Mouse (Mus musculus) cerebellum, postnatal 25 days (tissue): ENCODE results near the gene Zfp689.
"Not testable (repeated sequence)": the region's sequence is repeated elsewhere in the genome, so short reads cannot be mapped to it uniquely, and the experiment has no call there.

Experiments
- DNase-seq, 2 experiments: peaks; one replicate each; pipeline ENCODE4 v3.0.0; 2021; ENCODE audit warnings: mixed read lengths in 2 of 2

Zfp689 gene

DNA sequence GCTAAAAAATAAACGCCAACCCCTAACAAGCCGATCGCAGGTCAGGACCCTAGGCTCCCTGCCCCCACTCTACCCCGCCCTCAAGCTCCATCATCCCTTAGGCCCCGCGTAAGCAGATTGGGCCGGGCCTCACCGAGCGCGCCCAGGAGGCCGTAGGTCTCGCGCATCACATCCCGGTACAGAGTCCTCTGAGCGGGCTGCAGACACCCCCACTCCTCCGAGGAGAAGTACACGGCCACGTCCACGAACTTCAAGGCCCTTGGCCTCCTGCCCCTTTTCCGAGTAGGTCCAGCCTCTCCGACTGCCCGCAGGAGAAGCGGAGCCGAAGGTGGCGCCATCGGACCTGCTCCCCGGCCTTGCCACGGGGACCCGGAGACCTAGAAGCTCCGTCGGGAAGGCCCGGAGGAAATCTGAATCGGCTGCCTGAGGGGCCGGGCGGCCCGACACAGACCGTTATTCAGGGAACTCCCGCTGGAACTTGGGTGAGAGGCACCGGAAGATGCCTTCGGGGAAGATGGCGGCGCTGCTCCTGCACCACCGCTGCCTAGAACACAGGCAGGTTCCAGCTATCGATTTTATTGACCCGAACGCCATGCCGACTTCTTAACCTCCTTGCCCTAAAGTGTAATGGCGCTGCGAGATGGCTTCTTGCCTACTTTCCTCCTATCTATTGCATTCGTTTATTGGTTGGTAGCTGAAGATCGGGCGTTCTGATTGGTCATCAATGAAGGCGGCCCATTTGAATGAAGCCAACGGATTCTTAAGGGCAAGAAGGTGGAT, at the start of gene Zfp689:
Gene Zfp689 (minus strand): TSS at position 638 of the 780 bp plus-strand sequence.
- peak; percentile 92 to 94 for DNase-seq

DNA sequence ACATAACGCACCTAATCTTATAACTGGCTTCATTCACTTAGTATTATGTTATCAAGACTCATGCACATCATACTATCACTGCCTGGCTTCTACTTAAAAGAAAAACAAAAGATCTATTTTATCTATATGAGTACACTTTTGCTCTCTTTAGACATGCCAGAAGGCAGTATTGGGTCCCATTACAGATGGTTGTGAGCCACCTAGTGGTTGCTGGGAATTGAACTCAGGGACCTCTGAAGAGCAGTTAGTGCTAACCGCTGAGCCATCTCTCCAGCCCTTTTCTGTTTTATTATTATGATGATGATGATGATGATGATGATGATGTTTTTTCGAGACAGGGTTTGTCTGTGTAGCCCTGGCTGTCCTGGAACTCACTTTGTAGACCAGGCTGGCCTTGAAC, 49.4 kb upstream of the Zfp689 start:
- peak; percentile 43 to 69 for DNase-seq

DNA sequence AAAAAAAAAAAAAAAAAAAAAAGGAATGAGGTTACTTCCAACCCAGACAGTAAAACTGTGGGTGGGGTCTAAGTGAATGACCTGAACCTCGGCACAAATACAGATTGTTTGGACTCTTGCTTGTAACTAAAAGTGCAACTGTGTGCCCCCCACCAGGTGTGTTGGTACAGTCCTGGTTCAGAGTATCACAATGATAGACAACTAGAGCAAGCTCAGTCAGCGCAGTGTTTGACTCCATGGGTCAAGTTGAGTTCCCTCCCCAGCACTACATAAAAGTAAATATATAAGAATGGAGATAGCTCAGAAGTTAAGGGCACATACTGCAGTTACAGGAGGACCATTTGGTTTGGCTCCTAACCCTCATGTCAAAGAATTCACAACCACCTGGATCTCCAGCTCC, 48.4 kb upstream of the Zfp689 start:
- no peak for DNase-seq

DNA sequence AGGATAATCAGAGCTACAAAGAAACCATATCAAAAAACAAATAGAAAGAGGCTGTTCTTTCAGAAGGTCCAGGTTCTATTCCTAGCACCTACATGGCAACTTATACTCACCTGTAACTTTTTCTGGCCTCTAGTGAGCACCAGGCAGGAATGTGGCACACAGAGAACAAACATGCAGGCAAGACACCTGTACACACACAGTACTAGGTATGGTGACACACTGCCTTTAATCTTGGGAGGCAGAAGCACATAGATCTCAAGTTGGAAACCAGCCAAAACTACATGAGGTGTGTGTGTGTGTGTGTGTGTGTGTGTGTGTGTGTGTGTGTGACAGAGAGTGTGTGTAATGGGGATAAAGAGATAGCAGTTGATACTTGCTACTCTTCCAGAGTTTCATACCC, 45.7 kb upstream of the Zfp689 start:
- no peak for DNase-seq

DNA sequence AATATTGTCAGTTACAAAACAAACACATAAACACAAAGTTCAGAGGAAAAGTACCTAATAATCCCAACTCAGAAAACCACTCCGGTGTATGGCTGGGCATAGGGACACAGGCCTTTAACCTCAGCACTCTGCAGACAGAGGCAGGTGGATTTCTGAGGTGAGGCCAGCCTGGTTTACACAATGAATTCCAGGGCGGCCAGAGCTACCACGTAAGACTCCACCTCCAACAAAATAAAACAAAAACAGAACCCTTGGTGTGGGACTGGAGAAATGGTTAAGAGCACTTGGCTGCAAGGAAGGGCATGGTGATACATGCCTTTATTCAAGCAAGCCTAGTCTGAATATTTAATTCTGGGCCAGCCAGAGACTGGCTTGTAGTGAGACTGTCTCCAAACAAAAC, 42.9 kb upstream of the Zfp689 start:
- DNase-seq, result no peak

DNA sequence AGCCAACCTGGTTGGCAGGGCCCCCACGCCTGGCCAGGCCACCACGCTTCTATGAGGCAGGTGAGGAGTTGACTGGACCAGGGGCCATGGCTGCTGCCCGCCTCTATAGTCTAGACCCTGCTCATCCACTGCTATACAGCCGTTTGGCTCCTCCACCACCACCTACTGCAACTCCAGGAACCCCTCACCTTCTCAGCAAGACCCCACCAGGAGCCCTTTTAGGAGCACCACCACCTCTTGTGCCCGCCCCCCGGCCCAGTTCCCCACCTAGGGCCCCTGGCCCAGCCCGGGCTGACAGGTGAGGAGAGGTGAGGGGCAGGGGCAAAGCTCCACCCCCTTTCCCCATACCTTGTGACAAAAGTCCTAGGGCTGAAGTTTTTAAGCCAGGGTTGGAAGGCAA, 41.0 kb upstream of the Zfp689 start:
- DNase-seq, result no peak

DNA sequence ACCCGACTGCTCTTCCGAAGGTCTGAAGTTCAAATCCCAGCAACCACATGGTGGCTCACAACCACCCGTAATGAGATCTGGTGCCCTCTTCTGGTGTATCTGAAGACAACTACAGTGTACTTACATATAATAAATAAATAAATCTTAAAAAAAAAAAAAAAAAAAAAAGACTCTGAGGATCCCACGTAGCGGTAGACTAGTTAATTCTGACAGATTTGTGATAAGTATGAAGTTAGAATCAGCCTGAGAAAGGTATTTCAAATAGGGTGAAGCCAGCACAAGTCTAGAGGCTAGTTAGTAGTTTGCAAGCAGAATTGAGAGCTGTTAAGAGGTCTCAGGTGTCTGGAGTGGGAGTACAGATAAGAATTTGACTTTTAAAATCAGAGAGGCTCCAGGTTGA, 39.4 kb upstream of the Zfp689 start:
- not testable (repeated sequence) for DNase-seq

DNA sequence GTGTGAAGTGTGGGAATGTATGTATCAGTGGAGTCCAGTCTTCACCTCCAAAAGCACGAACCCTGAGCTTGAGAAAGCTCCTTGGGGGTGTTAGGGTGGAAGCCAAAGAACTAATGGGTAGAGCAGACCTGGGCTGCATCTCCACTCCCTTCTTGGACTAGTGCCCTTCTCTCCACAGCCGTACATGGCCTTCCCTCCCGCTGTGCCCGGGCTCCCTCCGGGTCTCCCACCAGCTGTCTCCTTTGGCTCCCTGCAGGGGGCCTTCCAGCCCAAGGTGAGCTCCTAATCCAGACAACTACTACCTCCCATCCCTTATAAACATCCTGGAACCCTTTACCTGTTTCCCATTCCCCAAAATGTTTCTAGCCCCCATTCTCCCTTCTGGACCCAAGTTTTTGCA, 36.5 kb upstream of the Zfp689 start:
- DNase-seq, result peak; percentile 63 to 75

DNA sequence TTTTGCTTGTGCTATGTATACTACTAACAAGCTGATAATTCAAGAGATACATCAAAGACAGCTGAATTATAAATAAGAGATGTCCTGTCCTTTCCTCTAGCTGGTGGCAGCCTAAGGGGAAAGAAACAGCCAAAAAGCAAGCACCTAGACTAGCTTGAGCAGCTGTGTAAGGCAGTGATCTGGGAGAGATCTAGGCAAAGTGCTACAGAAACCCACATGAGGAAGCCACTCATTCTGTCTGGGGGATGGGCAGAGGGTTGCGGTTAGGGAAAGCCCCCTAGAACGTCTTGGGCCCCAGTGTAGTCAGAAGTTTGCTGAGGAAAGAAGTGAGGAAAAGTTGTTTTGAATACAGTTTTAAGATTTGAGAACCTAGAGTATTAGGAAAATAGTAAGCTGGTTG, 31.4 kb upstream of the Zfp689 start:
- DNase-seq, result no peak

DNA sequence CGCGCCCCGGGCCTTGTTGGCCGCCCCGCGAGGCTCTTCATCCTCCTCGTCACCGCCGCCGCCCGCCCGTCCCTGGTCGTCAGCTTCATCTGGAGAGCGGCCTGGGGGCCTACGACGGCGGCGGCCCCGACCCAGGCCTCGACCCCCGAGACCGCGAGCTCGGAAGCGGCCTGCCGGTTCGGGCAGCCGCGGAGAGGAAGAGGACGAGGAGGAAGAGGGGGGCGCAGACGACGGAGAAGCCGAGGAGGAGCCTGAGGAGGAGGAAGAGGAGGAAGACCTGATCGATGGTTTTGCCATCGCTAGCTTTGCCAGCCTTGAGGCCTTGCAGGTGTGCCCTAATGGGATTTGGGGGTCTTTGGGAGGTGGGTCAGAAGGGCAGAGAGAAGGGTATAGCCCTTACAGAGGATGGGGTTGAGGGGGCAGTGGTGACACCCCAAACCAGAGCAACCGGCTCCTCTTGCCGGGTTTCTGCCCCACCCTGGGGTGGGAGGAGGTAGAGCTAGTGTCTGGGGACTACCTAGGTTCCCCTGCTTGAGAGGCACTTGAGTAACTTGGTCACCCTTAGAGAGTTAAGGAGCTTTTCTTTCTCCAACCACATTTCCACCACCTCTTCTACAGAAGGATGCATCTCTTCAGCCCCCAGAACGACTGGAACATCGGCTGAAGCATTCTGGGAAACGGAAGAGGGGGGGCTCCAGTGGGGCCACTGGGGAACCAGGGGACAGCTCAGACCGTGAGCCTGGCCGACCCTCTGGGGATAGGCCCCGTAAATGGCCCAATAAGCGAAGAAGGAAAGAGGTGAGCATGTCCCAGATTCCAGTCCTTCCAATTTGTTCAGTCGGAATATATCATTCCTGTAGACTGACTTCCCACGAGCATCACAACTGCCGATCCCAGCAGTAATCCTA, 30.6 kb upstream of the Zfp689 start:
- peak in 1 of 2 experiments; percentile 52 for DNase-seq

DNA sequence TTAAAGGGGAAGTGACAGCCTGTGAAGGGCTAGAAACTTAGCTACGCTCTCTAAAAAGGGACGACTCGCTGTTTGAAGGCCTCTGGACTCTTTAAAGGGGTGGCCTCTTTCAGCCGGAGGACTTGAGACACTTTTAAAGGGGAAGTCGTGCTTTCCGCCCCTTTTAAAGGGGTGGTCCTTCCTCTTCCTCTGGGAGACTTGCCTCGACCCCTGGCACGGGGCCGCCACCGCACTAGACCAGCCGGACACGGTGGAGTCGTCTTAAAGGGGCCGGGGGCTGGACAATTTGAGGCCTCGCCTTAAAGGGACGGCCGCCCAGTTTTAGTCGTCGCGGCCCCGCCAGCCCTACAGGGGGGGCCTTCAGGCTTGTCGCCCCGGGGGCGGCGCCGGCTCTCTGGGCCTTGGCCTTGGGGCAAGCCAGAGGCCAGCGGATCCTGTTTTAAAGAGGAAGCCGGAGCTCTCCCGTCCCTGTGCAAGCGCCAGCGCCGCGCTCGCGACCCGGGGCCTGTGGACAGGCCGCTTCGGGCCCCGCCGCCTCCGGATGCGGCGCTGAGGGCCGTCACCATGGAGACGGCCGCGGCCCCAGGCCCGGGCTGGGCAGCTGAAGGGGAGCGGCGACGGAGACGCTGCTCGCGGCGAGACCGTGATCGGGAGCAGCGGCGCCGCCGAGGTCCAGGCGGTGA, 29.8 kb upstream of the Zfp689 start, which contains the start of gene Fbrs:
Gene Fbrs (plus strand): TSS at position 565 of the 683 bp plus-strand sequence.
- peak; percentile 95 to 97 for DNase-seq

DNA sequence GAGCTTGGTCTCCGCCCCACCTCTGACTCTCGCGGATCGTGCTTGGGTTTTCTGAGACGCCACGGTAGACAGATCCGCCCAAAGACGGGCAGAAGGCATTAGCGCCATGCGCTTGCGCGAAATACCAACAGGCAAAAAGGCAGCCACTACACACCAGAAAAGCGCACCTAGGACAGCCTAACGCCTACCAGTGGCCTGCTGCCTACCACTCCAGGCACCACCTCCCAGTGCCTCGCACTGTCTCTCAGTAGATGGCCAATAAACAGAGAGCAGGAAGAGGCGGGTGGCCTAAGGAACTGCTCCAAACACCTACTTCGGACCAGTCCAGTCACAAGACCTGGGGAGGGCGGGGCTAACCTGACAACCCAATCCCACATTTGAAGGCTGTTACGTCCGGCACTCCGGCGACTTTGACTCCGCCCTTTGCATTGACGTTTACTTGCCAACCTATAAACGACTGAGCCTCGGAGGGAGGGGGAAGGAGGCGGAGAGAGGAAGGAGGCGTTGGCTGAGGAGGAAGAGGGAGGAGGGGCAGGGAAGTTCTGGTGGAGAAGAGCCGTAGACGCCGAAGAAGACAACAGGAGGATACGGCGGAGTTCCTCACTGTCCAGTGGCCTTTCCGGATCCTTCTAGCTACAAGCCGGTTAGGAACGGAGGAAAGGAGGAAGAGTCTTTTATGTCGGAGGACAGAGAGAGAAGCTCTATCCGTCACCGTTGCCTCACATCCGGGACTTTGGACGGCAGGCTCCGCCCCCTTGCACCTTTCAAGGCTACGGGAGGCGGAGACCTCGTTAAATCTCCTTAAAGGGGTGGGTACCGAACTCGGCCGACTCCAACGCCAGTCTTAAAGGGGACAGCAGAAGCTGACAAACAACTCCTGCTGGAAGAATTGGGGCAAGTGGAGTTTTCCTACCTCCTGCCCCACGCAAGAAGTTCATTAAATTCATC, 29.0 kb upstream of the Zfp689 start:
- peak; percentile 99 for DNase-seq

DNA sequence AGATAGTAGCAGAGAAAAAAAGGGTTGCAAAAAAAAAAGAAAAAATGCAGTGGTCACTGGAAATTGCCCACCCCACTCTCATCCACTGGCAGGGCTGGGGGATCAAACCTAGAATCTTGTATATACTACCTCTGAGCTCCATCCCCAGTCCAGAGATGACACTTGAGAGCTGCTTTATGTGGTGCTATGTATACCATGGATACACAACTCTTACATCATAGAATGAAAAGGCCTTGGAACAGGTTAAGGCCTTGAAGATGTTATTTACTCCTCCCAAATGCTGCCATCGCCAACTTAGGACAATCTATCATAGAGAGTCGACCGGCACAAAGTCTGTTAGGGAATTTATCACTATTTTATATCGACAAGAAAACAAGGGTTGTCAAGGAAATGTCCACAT, 27.9 kb upstream of the Zfp689 start:
- no peak for DNase-seq

DNA sequence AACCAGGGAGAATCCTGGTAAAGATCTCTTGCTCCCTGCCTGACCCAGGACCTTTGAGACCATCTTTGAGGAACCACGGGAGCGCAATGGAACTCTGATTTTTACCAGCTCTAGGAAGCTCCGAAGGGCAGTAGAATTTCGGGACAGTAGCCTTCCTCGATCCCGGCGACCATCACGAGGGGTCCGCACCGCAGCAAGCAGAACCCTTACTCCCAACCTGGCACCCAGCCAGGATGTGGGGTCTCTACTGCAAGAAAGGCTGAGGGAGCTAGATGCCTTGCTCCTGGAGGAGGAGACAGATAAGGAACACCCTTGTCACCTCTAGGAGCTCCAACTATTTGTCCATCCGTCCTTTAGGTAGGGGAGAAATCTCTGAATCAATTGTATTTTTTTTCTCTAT, 27.4 kb upstream of the Zfp689 start:
- DNase-seq, result peak in 1 of 2 experiments; percentile 61

DNA sequence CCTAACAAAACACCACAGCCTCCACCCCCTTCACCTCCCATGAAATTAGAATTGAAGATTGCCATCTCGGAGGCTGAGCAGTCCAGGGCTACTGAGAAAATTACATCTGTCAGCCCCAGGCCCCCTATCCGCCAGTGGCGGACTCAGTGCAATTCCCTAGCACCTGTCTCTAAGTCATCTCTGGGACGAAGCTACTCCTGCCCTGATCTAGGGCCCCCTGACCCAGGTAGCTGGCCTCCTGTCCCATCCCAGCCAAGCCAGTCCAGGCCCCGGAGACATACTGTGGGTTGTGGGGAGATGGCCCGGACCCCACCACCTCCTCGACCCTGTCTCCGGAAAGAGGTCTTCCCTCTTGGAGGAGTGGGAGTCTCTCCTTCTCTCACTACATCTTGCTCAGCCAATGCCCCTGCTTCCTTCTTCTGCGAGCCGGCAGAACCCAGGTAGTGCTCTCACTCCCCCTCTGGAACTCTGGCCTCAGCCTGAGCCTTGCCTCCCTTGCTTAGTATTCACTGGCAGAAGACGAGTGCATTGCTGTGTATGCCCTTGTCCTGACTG, 26.3 kb upstream of the Zfp689 start:
- no peak for DNase-seq

DNA sequence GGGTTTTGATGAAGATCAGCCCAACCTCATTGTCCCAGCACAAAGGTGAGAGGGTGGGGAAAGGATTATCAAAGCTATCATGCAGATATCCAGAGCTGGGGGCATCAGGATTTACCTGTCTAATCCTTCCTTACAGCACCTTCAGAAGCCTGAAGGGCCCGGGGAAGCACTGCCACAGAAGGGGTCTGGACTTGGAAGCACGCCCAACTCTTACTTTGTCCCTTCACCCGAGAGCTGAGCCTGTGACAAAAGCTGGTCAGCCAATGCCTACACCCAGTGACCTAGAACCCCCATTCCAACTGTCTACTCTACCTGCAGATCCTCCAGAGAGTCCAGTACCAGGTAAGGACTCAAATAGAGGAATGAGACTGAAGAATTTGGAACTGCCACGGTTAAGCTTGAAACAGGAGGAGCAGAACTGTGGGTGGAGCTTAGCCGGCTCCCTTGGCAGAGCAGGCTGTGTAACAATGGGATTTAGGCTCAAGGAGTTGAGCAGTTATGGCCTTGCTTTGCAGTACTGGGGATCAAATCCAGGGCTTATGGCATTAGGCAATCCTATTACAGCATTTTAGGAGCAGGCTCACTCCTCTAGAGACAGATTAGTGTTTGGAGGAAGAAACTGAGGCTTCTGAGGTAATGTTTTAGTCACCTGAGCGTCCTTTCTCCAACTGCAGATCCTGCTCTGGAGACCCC, 25.6 kb upstream of the Zfp689 start:
- no peak for DNase-seq

DNA sequence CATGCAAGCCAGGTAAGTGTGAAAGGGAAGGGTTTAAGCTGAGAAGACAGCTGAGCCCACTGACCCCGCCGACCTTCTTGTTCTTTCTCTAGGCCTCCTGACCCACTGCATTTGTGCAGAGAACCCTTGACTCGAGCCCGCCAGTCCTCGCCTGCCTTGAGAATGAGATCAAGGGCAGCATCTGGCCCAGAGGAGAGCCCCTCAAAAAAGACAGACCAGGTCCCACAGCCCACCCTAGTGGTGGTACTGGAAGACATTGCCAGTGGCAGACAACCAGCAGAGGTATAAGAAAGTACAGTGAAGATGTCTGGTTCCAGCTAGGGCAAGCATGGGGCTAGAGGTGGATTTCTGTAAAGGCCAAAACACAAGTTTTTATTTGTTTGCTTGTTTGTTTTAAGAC, 24.7 kb upstream of the Zfp689 start:
- no peak for DNase-seq

DNA sequence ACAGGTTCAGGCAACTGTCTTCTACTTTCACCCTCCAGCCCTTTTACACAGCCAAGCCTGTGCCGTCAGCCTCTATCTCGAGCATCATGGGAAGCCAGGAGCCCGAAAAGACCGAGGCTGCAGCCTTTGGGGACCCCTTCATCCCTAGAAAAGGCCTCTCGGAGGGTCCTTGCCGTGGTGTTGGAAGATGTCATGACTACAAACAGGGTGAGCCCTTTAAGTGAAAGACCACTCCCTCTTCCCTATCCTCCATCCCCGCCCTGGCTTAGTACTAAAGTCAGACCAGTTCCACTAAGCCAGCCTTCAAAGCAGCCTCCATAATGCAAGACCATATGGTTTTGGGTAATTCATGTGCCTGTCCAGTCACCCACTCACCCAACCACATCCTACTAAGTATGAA, 23.1 kb upstream of the Zfp689 start:
- DNase-seq, result no peak

DNA sequence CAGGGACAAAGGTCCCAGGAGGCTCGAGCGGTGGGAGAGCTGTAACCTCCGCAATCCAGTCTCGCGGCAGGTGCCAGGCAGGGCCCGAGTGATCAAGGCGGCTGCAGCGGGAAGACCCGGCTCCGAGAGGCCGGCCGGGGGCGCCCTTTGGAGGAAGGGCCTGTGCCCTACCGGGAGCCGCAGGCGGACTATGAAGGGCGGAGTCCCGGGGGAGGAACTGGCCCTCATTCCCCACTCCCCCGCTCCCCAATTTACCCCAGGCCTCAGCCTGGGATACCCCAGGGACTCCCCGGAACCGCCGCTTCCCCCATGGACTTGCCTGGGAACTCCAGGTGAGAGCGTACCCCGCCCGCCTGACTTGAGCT, 22.7 kb upstream of the Zfp689 start:
- peak; percentile 73 to 74 for DNase-seq

DNA sequence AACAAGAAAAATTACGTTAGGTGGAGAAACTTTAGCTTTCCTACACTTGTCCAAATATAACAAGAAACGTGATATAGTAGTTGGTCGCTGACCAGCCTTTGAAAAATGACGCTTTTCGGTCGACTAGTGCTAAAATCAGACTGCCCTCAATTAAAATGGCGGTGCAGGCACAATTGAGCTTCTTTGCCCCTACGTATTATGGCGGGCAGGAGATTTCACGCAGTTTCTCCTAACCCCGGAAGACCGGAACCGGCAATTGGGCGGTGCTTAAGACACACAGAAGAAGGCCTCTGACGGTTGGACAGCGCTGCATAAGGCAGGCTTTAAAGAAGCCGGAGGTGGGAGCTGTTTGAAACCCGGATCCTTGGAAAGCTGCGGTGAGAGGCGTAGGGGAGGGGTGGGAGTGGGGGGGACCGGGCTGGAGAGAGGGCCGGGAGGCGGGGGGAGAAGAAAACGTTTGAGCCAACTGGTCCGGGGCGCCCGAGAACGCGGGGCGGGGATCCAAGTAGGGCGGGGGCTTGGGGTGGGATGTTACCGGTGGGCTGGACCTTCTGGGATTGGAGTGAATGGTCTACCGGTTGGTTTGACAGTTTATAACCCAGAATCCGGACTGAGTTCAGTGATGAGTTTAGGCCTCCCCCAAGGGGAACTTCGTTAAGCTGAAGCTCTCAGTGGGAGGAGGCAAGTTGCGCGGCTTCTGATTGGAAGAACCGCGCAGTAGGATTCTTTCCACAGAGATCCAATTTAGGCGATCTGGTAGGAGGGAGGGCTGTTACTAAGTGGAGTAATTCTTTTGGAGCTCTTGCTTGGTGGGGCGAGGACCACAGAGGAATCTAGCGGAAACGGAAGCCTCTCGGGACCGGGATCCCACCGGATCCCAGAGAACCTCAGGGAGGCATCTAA, 22.0 kb upstream of the Zfp689 start:
- peak; percentile 89 to 92 for DNase-seq
